Mouse (Mus musculus): ENCODE measurements around the gene Rbfox3.

The Rbfox3 gene

DNA sequence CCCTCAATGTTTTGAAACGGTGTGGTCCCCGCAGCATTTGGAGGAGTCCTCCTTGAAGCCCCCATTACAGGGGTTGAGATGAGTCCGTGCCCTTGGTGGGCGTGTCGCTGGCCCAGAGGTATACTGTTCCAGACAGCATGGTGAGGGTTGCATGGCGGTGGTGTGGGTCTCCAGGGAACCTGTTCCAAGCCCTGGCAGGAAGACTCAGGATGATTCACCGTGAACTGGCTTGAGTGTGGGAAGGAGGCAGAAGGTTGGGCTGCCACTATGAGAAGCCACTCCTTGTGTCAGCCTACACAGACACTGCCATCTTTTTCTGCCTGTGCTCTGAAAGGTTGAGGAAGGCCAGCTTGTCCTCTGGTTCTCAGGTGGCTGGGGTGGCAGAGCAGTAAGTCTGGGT is 393.5 kb downstream of the Rbfox3 start:
- in situ Hi-C loops (cut with MboI, MseI) = no loop called here

DNA sequence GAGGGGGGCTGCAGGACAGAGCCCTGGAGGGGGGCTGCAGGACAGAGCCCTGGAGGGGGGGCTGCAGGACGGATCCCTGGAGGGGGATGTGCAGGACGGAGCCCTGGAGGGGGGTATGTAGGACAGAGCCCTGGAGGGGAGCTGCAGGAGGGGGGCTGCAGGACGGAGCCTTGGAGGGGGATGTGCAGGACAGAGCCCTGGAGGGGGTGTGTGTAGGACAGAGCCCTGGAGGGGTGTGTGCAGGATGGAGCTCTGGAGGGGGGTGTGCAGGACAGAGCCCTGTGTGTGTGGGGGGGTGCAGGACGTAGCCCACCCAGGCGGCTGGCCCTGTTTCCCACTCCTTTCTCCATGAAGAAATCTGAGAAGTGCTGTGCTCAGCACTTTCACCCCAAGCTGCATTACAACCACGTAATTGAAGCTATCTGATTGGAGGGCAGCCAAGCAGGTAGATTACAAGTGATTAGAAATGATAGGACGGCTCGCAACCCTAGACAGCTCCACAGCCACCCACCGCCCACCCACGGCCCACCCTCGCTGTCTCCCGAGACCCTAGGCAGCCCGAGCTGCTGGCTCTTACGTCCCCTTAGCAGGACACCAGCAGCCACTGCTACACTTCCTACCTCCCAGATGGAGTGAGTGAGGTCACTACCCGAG is 399.0 kb downstream of the Rbfox3 start:
- in situ Hi-C loops (cut with MboI, MseI) = no loop called here

DNA sequence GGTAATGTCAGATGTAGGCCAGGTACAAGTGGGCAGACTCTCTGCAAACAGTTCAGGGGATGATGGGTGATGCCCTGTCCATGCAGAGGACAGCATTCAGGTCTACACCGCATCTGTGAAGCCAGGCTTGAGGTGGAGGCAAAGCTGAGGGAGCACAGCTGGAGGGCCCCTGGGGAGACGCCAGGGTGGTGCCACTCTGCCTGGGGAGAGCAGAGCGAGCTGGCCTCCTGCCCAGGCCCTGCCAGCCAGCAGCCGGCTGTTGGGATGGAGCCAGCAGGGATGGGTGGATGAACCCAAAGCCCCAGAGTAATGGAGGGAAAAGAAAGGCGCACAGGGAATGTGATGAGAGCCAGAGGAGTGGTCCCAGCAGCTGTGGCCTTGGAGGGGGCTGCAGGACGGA is 399.5 kb downstream of the Rbfox3 start:
- in situ Hi-C loops (cut with MboI, MseI) = no loop called here

DNA sequence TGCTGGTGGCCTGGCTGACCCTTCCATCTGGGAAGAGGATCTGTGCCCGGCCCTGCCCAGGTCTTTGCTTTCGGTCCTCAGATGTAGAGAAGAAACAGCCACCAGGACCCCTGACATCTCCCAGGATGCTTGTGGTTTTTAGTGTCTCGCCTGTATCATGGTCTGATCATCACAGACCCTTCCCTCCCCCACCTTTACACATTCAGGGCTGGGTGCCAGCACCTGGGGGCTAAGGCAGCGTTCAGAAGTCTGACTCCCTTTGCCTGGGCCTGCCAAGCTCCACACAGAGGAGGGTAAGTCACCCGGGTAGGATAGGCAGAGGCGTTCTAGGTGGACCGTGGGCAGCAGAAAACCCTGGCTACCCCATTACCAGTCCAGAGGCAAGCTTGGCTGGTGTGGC is 403.1 kb downstream of the Rbfox3 start:
- in situ Hi-C loops (cut with MboI, MseI) = no loop called here

DNA sequence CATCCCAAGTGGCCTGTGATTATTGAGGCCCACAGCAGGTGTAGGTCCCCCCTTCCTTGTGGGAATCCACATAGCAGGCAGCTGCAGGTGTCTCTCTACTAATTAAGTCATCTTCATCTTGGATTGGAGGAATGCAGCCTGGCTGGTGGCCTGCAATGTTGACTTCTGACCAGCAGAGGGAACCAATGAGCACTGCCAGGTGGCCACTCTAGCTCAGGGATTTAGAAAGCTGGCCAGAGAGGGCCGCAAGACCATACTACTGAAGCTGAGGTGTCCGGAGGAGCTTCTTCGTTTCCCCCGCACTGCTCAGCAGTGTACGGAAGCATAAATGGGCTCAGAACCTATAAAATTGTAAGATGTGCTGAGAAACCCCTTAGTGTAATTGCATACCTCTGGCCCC is 403.5 kb downstream of the Rbfox3 start:
- in situ Hi-C loops (cut with MboI, MseI) = no loop called here

DNA sequence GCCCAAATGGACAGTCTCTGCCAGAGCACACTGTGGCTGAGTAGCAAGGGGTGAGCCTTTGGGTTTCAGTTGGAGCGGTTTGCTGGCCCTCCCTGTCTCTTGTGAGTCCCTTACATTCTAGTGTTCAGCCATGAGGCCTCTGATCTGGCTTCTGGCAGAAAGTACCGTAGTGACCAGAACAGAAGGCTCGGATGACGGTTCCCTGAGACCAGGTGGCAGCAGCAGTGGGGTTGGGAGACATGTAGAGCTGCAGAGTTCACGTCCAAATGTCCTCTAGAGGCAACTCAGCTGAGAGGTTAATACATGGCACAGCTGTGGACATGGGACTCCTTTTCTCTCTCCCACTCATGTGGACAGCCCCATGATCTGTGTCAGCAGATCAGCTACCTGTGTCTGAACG is 404.3 kb downstream of the Rbfox3 start:
- in situ Hi-C loops (cut with MboI, MseI) = no loop called here

DNA sequence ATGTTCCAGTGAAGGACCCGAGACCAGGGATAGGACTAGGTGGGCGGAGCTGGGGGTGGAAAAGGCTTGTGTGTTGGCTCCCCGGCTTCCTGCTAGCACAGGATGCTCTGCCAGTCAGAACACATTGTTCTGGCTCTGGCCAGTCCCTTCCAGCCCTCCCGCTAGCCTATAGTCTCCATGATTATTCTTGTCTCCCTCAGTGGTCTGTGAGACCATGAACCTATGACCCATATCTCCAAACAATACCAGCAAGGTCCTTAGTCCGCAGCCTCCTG is 407.3 kb downstream of the Rbfox3 start:
- in situ Hi-C loops (cut with MboI, MseI) = no loop called here

DNA sequence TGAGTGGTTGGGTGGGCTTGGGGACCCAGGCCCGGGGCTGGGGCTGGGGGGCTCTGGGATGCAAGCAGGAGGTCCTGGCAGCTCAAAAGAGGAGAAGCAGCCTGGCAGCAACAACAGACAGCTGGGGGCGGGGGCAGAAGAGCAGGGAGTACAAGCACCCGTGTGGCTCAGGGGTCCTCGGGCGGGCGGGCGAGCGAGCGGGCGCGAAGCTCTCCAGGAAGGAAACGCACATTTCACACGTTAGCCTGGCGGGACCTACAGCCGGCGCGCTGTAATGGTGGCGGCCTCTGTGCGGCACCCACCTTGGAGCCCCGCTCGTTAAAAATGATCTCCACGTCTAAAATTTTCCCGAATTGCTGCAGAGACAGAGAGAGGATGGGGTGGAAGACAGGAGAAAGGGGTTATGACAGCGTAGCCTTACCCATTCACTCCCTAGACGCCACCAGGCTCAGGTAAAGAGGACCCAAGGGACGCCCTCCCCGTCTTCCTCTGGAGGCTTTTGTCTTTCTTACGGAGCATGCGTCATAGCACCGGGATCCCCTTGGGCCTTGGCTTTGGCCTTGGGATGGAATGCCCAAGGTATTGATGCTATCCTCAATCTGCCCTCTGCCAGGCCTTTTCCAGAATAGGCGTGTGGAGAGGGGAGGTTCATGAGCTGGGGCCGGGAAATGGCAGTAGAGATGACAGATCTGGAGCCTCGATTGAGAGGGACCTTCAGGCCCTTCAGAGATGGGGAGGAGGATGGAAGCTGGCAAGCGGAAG is 407.8 kb downstream of the Rbfox3 start:
- in situ Hi-C loops (cut with MboI, MseI) = no loop called here

DNA sequence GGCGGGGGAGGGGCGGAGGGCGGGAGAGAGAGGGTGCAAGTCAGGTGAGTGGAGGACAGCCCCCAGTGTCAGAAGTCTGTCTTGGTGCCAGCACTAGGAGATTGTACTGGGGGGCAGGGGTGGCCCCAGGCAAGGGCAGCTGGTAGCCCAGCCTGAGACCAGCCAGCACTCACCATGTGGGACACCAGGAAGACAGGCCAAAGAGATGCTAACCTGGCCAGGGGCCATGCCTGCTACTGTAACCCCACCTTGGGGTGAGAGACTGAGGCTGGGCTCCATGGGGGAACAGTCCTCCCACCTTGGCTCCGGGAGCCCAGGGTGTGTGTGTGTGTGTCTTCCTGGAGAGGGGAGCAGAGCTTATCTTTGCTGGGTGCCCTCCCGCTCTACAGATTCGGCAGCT is 408.4 kb downstream of the Rbfox3 start:
- in situ Hi-C loops (cut with MboI, MseI) = no loop called here

DNA sequence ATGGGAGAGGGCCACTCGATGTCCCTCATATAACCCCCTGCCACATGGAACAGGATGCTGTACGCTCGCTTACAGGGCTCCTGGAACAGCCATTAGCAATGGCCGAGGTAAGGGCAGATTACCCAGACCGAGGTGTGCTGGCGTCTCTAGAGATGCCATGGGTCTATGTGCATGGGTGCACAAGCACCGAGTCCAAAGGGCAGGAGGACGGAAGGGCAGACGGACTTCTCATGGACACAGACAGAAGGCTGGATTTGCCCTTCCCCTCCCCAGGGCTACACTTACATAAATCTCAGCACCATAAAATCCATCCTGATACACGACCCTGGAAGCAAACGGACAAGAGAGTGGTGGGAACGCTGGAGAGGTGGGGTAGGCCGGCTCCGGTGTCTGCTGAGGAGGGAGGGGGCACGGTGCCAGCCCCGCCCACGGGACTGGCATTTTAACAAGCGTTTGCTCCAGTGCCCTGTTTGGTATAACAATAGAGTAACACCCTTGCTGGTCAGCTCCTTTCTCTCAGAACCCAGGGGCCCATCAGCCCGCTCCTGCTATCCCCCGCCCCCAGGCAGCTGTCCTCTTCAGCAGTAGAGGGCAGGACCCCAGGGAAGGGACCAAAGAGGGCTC is 415.2 kb downstream of the Rbfox3 start:
- in situ Hi-C loops (cut with MboI, MseI) = no loop called here

DNA sequence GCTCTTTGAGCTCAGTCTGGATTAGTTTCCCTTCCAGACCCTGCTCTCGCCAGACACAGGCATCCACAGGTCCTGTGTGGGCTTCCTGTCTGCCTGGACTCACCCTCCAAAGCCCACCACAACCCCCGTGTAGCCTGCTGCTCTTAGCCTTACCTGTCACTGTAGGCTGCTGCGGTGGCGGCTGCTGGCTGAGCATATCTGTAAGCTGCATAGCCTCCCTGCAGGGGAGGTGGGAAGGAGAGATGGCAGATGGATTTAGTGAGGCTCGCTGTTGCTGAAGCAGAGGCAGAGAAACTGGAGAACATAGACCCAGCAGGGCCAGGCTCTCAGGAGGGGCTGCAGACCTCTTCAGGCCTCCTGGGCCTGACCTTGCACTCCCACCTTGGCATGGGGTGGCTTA is 416.3 kb downstream of the Rbfox3 start:
- in situ Hi-C loops (cut with MboI, MseI) = no loop called here

DNA sequence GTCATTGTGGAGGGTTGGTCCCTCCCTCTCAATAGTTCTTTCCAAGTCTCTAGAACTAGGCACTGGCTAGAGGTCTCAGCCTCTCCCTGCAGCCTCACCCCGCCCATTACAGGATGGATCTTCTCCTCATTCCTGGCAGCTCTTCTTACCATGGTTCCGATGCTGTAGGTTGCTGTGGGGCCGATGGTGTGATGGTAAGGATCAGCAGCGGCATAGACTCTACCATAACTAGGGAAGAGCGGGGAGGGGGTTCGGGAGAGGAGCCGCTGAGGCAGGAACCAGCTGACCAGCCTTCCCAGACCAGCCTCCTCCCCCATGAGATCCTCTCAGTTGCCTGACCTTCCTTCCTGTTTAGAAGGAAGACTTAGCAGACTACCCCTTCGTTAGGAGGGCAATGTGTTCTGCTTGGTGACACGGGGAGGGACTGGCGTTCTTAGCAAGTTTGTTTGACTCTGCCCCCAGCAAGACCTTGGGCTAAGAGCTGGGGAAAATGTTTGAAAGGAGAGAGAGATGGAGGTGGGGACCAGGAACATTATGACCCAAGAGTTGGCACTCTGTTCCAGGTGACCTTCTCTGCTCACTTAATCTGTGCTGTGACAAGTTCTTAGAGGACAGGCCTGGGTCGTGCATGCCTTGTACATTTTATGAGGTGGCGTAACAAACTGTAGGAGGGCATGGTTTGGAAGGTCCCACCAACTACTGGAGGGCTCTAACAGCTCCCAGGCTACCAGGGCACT is 417.2 kb downstream of the Rbfox3 start:
- in situ Hi-C loops (cut with MboI, MseI) = no loop called here

DNA sequence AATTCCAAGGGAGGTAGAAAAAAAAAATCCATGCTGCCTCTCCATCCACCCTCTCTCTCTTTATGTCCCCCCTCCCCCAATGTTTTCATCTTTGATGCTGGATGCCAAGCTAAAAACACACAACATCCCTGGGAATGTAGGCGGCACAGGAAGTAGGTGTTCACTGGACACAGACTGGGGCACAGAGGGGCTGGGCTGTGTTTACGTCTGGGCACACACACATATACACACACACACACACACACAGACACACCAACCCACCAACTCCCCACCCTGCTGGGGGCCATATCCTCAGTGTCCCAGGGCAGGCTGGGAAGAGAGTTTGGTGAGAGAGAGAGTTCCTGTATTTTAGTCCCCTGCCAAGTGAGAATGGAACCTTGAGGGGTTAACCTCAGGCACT is 417.9 kb downstream of the Rbfox3 start:
- in situ Hi-C loops (cut with MboI, MseI) = no loop called here

DNA sequence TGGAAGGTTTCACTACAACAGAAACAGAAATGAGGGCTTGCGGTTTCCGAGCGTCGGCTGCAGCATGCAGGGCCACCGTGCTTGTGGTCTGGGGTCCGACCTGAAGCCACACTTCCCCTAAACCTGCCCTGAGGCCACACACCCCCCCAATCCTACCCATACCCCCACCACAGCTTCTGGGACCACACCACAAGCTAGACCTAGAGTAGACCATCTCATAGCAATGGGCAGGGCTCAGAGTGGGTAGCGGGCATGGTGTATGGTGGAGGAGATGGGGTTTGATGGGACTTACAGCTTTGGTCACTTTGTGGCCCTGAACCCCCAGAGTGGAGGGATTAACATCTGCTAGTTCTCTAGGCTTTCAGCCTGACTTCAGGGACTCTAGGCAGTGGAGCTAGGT is 420.2 kb downstream of the Rbfox3 start:
- in situ Hi-C loops (cut with MboI, MseI) = no loop called here

DNA sequence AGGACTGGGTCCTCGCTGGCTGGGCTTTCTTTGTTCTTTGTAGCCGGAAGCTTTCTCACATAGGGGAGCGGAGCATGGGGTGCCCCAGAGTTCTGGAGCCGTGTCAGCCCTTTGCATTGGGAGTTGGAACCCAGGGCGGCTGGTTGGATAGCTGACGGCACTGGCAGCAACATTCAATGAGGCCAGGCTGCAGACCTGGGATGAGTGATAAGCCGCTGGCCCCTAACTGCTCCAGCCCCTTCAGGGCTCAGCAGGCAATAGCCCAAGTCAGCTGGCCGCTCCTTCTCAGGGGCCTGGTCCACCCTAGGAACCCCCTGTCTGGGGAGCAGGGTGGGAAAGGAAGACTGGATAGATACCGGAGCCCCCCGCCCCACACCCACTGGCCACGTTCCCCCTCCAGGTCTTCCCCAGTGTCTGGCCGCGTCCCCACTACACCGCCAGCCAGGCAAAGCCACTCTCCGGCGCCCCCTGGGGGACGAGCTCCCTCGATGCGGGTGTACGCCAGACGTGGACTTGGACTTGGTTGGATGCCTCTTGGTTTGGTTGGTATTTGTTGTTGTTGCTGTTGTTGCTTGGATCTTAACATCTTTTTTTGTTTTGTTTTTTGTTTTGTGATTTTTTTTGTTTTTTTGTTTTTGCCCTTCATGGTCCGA is 420.7 kb downstream of the Rbfox3 start:
- in situ Hi-C loops (cut with MboI, MseI) = no loop called here

DNA sequence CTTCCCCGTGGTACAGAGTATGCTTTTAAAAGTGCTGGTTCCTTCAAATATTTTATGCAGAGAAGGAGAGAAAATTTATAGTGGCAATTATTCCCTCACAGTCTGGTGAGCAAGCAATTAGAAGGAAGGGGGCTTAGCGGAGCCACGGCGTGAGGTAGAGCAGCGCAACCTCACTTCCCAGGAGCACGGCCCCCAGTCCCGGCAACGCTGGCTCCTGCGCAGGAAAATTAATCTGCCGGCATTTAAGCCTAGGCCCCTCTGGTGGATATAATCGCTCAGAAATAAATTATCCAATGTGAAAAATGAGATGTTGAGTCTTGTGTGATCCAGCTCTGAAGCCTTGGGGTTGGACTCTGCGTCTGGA is 422.5 kb downstream of the Rbfox3 start:
- in situ Hi-C loops (cut with MboI, MseI) = loop anchor here (5.0 kb wide), 1 partner anchor 42 kb away; no protein-coding TSS in a partner anchor

DNA sequence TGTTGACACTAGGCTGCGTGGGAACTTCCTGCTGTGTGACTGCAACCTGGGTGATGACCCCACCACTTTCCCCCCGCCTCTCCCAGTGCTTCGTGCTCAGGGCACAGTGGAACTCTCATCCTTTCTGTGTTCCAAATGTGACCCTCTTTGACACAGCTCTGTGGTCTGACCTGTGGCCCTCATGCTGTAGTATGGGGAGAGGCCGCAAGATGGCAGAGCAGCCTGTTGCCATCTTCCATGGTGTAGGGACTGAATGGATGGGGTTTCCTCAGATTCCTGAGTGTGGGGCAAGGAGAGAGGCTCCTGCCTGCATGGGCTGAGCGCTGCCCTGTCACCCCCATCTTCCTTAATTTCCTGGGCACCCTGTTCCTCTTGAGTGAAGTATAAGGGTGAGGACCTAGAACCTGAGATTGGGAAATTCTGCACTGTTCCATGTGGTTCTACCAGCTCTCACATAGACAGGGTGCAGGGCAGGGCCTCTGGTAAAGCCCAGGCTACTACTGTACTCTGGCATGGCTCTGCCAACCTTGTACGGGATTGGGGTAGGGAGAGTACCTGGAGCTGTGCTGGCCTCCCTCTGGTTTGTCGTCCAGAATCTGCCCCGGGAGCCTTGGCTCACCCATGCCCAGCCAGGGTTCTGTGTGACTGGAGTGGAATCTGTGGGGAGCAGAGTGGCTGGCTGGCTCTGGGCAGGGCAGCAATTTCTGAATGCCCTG is 423.0 kb downstream of the Rbfox3 start:
- in situ Hi-C loops (cut with MboI, MseI) = loop anchor here (5.0 kb wide), 1 partner anchor 41 kb away; no protein-coding TSS in a partner anchor

DNA sequence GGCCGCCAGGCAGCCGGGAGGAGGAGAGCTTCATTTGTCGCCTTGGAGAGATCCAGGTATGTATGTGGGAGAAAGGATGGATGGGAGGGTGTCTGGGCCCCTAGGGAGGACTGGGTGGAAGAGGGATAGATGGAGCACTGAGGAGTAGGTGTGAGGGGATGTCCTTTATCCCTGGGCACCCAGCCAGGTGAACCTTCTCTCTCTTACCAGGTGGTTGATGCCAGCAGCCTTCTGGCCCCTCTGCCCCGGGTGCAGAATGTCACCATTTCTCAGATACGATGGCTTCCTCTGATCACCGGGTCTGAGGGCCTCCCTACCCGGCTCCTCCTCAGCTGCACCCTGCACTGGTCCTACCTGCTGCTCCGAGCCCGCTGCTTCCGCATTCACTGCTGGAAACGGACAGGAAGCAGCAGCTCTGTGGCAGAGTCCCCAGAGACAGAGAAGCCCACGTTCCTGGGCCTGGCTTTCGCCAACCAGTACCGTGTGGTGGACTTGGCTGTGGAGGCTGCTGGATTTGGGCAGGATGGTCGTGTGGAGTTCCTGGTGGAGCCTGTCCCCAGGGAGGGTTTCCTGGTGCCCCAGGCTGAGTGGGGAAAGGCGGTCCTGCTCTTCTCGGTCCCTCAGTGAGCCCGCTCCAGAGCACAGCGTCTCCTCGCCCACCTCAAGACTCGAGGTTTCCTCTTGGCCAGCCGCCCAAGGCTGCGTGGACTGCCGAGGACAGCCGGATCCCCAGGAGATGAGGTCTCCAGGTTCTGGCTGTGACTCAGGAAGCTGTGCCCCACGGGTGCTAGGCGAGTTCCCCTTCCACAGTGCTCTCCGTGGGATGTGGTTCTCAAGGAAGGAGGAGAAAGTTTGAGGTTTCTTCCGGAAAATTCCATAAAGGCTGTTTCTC is 424.3 kb downstream of the Rbfox3 start:
- in situ Hi-C loops (cut with MboI, MseI) = loop anchor here (5.0 kb wide), 1 partner anchor 40 kb away; no protein-coding TSS in a partner anchor

DNA sequence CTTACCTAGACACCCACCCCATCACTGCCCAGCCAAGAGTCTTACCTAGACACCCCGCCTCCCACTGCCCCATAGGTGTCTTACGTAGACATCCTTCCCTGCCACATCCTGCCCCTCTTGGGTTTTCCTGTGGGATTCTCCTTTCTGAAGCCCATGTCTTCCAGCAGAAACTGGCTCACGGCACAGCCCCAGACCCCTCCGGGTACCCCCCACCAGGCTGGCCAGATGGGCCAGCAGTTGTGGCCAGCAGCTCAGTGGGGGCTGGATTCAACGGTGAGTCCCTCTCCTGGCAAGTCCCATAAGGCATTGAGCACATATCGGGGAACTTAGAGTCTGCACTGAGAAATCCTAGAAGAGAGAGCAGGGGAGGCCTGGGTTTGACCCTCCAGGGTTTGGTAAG is 425.1 kb downstream of the Rbfox3 start:
- in situ Hi-C loops (cut with MboI, MseI) = loop anchor here (5.0 kb wide), 1 partner anchor 39 kb away; no protein-coding TSS in a partner anchor

DNA sequence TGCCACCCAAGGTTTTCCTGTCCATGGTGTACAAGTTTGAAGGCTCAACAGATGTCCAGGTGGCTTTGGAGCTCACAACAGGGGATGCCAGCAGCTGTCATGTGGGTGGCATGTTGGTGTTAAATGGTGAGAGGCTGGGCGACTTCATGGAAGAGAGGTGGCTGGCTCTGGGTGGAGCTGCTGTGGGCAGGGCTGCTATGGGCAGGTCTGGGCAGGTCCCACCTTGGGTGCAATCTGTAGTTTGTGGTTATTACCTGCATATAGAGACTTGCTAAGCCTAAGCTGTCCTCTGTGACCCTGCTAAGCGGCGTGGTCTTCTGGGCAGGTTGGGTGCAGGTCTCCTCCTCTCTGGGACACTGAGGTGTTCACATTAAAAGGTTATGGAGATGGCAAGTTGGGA is 425.6 kb downstream of the Rbfox3 start:
- in situ Hi-C loops (cut with MboI, MseI) = loop anchor here (5.0 kb wide), 1 partner anchor 38 kb away; no protein-coding TSS in a partner anchor
